Mouse (Mus musculus) intestine, embryonic 15.5 days (tissue): ENCODE results near the gene Kncn. TPM values are rescaled to one million over a fixed set of nuclear protein-coding genes. Genes with fewer than 3 reads are reported as not detected.
A peak's percentile ranks its signal among the peaks of the same experiment; 100 is the strongest.

ENCODE experiments used
- ATAC-seq: fragments of 200-750 bp; cut with Nextera tagmentation; 2 replicates; pipeline ENCODE4 v1.8.0; 2017; ENCODE audit warnings: moderate TSS enrichment, moderate library complexity
- H3K27ac ChIP-seq: fragments of 300-500 bp; sonication (generic); 2 replicates; pipeline ENCODE4 v1.5.1; 2015; ENCODE audit warnings: mild to moderate bottlenecking, inconsistent platforms
- H3K27me3 ChIP-seq: fragments of 300-500 bp; sonication (generic); replicated peaks from 2 replicates; pipeline ENCODE4 v1.6.1; 2015; ENCODE audit warnings: inconsistent platforms
- H3K36me3 ChIP-seq: fragments of 300-500 bp; sonication (generic); 2 replicates; pipeline ENCODE4 v1.6.1; 2015; ENCODE audit warnings: inconsistent platforms
- H3K4me1 ChIP-seq: fragments of 300-500 bp; sonication (generic); replicated peaks from 2 replicates; pipeline ENCODE4 v1.6.1; 2015; ENCODE audit warnings: inconsistent platforms
- H3K4me2 ChIP-seq: fragments of 300-500 bp; sonication (generic); replicated peaks from 2 replicates; pipeline ENCODE4 v1.6.1; 2015; ENCODE audit warnings: mild to moderate bottlenecking, inconsistent platforms
- H3K4me3 ChIP-seq: fragments of 300-500 bp; sonication (generic); replicated peaks from 2 replicates; pipeline ENCODE4 v1.5.1; 2015; ENCODE audit warnings: inconsistent platforms
- H3K9ac ChIP-seq: fragments of 300-500 bp; sonication (generic); 2 replicates; pipeline ENCODE4 v1.6.1; 2015; ENCODE audit warnings: inconsistent platforms
- H3K9me3 ChIP-seq: fragments of 300-500 bp; sonication (generic); 2 replicates; pipeline ENCODE4 v1.6.1; 2016; ENCODE audit warnings: inconsistent platforms
- WGBS: fragments of 180-500 bp; shearing (Covaris S2); methylation state at CpG from one replicate; pipeline ENCODE4 v1.1.7; 2015; 5-methylcytosine and 5-hydroxymethylcytosine counted together
- polyA plus RNA-seq: library from polyadenylated mRNA; unstranded; fragments of >200 nt; fragmentation: Nextera tagmentation; extraction: Ambion mirVana; gene quantifications from 2 replicates; pipeline ENCODE4 v1.2.1, GENCODE M21; 2015

The Kncn gene
- polyA plus RNA-seq = not detected in 2 replicates

- Histone ChIP-seq H3K4me1 (no peaks in the 10 kb centered on the region), H3K9me3 (no peaks in the 10 kb centered on the region), H3K36me3 (no peaks in the 10 kb centered on the region), H3K4me2 (no peak within 1 kb of the TSS), H3K4me3 (no peak within 1 kb of the TSS), H3K27ac (no peak within 1 kb of the TSS), H3K9ac (no peak within 1 kb of the TSS), H3K27me3 (0 out of 2 replicates have a peak, but pooled peaks cover 2% of the 10 kb centered on the region)
- no peak for ATAC-seq
- 76% methylated on average over 6 of the region's 6 CpGs for WGBS
These were observed at the start of gene Kncn for GRCm38 (mm10) chr4:115884022-115884421. TSS of gene Kncn (plus strand) at chr4:115884400.

- H3K4me1 ChIP-seq = peaks cover 7% of the 10 kb centered on the region; the same call in 1 of the 2 replicates
- H3K4me2 ChIP-seq = no peak overlapping the region
- no peaks in the 10 kb centered on the region for H3K9me3 ChIP-seq
- WGBS = 83% methylated on average over 2 of the region's 2 CpGs
- no peak overlapping the region for H3K9ac ChIP-seq
- no peak for ATAC-seq
- H3K4me3 ChIP-seq = no peak overlapping the region
- H3K27ac ChIP-seq = no peak overlapping the region
- H3K27me3 ChIP-seq = no peaks in the 10 kb centered on the region
- H3K36me3 ChIP-seq = peaks cover 14% of the 10 kb centered on the region
These were observed 48.6 kb upstream of the Kncn start for GRCm38 (mm10) chr4:115835576-115835975.

- Histone ChIP-seq H3K9ac (no peak overlapping the region), H3K27ac (no peak overlapping the region), H3K4me2 (peak overlapping the region; percentile 76), H3K27me3 (no peaks in the 10 kb centered on the region), H3K36me3 (peaks cover 3% of the 10 kb centered on the region), H3K4me3 (no peak overlapping the region), H3K4me1 (peaks cover 5% of the 10 kb centered on the region; the same call in 1 of the 2 replicates), H3K9me3 (no peaks in the 10 kb centered on the region)
- 78% methylated on average over 4 of the region's 4 CpGs for whole genome bisulfite sequencing
- no peak for ATAC-seq
These were observed 46.0 kb upstream of the Kncn start for GRCm38 (mm10) chr4:115838196-115838595.

- H3K36me3 ChIP-seq = peaks cover 3% of the 10 kb centered on the region
- peak within 1 kb of the TSS; percentile 75 for H3K4me3 ChIP-seq
- 1% methylated on average over 51 of the region's 51 CpGs for WGBS
- no peaks in the 10 kb centered on the region for H3K27me3 ChIP-seq
- H3K9me3 ChIP-seq = no peaks in the 10 kb centered on the region
- H3K27ac ChIP-seq = peak within 1 kb of the TSS; percentile 44; the same call in 1 of the 2 replicates
- peak within 1 kb of the TSS; percentile 76 for H3K4me2 ChIP-seq
- peak within 1 kb of the TSS; percentile 73 for H3K9ac ChIP-seq
- peak; percentile 97 for ATAC-seq
- peaks cover 5% of the 10 kb centered on the region; the same call in 1 of the 2 replicates for H3K4me1 ChIP-seq
These were observed 45.2 kb upstream of the Kncn start, which contains the start of gene Mknk1 for GRCm38 (mm10) chr4:115838696-115839641. TSS of gene Mknk1 (plus strand) at chr4:115839198.

- 46% methylated on average over 4 of the region's 4 CpGs for WGBS
- H3K4me3 ChIP-seq = peak overlapping the region; percentile 75
- H3K9ac ChIP-seq = no peak overlapping the region
- H3K36me3 ChIP-seq = no peaks in the 10 kb centered on the region
- no peak overlapping the region for H3K27ac ChIP-seq
- H3K4me2 ChIP-seq = peak overlapping the region; percentile 76
- ATAC-seq = no peak
- H3K4me1 ChIP-seq = peaks cover 5% of the 10 kb centered on the region; the same call in 1 of the 2 replicates
- H3K27me3 ChIP-seq = no peaks in the 10 kb centered on the region
- H3K9me3 ChIP-seq = no peaks in the 10 kb centered on the region
These were observed 44.2 kb upstream of the Kncn start for GRCm38 (mm10) chr4:115839956-115840355.

- 93% methylated on average over 4 of the region's 4 CpGs for WGBS
- Histone ChIP-seq H3K9ac (no peak overlapping the region), H3K4me3 (no peak overlapping the region), H3K27ac (no peak overlapping the region), H3K9me3 (no peaks in the 10 kb centered on the region), H3K36me3 (no peaks in the 10 kb centered on the region), H3K27me3 (no peaks in the 10 kb centered on the region), H3K4me1 (peaks cover 5% of the 10 kb centered on the region; the same call in 1 of the 2 replicates), H3K4me2 (no peak overlapping the region)
- no peak for ATAC-seq
These were observed 43.4 kb upstream of the Kncn start for GRCm38 (mm10) chr4:115840842-115841241.

- 0 out of 2 replicates have a peak, but pooled peaks cover 2% of the 10 kb centered on the region for H3K4me1 ChIP-seq
- ATAC-seq = no peak
- H3K27me3 ChIP-seq = no peaks in the 10 kb centered on the region
- H3K36me3 ChIP-seq = no peaks in the 10 kb centered on the region; the same call in 1 of the 2 replicates
- WGBS = 50% methylated on average over 2 of the region's 2 CpGs
- H3K9ac ChIP-seq = no peak overlapping the region
- no peak overlapping the region for H3K27ac ChIP-seq
- H3K9me3 ChIP-seq = no peaks in the 10 kb centered on the region
- H3K4me3 ChIP-seq = no peak overlapping the region
- H3K4me2 ChIP-seq = no peak overlapping the region
These were observed 37.5 kb upstream of the Kncn start for GRCm38 (mm10) chr4:115846656-115847055.

GRCm38 (mm10) chr4:115847377-115847776 lies 36.8 kb upstream of the Kncn start:
- H3K9ac ChIP-seq = no peak overlapping the region
- WGBS = 58% methylated on average over 5 of the region's 5 CpGs
- no peak overlapping the region for H3K4me3 ChIP-seq
- no peak overlapping the region for H3K4me2 ChIP-seq
- ATAC-seq = no peak
- H3K36me3 ChIP-seq = no peaks in the 10 kb centered on the region; the same call in 1 of the 2 replicates
- 0 out of 2 replicates have a peak, but pooled peaks cover 2% of the 10 kb centered on the region for H3K4me1 ChIP-seq
- H3K9me3 ChIP-seq = no peaks in the 10 kb centered on the region
- H3K27ac ChIP-seq = no peak overlapping the region
- H3K27me3 ChIP-seq = no peaks in the 10 kb centered on the region

GRCm38 (mm10) chr4:115848083-115848482 lies 36.1 kb upstream of the Kncn start:
- H3K27me3 ChIP-seq = no peaks in the 10 kb centered on the region
- H3K27ac ChIP-seq = no peak overlapping the region

GRCm38 (mm10) chr4:115848990-115849677 lies 35.1 kb upstream of the Kncn start:
- peak; percentile 94 for ATAC-seq
- no peak overlapping the region for H3K4me2 ChIP-seq
- no peak overlapping the region for H3K9ac ChIP-seq
- WGBS = 47% methylated on average over 8 of the region's 8 CpGs
- H3K4me1 ChIP-seq = 0 out of 2 replicates have a peak, but pooled peaks cover 2% of the 10 kb centered on the region
- no peaks in the 10 kb centered on the region for H3K9me3 ChIP-seq
- no peak overlapping the region for H3K27ac ChIP-seq
- H3K4me3 ChIP-seq = no peak overlapping the region
- H3K36me3 ChIP-seq = no peaks in the 10 kb centered on the region; the same call in 1 of the 2 replicates
- no peaks in the 10 kb centered on the region for H3K27me3 ChIP-seq

More at GRCm38 (mm10) chr4:115848083-115848482, 36.1 kb upstream of the Kncn start:
- H3K4me3 ChIP-seq = no peak overlapping the region
- H3K9ac ChIP-seq = no peak overlapping the region
- no peak overlapping the region for H3K4me2 ChIP-seq
- H3K9me3 ChIP-seq = no peaks in the 10 kb centered on the region
- H3K36me3 ChIP-seq = no peaks in the 10 kb centered on the region; the same call in 1 of the 2 replicates
- 88% methylated on average over 1 of the region's 1 CpGs for WGBS
- no peak for ATAC-seq
- H3K4me1 ChIP-seq = 0 out of 2 replicates have a peak, but pooled peaks cover 2% of the 10 kb centered on the region

GRCm38 (mm10) chr4:115850111-115850510 lies 34.1 kb upstream of the Kncn start:
- H3K9ac ChIP-seq = no peak overlapping the region
- no peak overlapping the region for H3K27ac ChIP-seq
- H3K9me3 ChIP-seq = no peaks in the 10 kb centered on the region
- no peaks in the 10 kb centered on the region; the same call in 1 of the 2 replicates for H3K36me3 ChIP-seq
- H3K27me3 ChIP-seq = no peaks in the 10 kb centered on the region
- whole genome bisulfite sequencing = 79% methylated on average over 2 of the region's 2 CpGs
- H3K4me2 ChIP-seq = no peak overlapping the region
- H3K4me1 ChIP-seq = 0 out of 2 replicates have a peak, but pooled peaks cover 2% of the 10 kb centered on the region
- ATAC-seq = no peak
- no peak overlapping the region for H3K4me3 ChIP-seq

GRCm38 (mm10) chr4:115850631-115851030 lies 33.6 kb upstream of the Kncn start:
- 39% methylated on average over 2 of the region's 2 CpGs for WGBS
- Histone ChIP-seq H3K4me1 (0 out of 2 replicates have a peak, but pooled peaks cover 2% of the 10 kb centered on the region), H3K36me3 (no peaks in the 10 kb centered on the region; the same call in 1 of the 2 replicates), H3K4me3 (no peak overlapping the region), H3K27ac (no peak overlapping the region), H3K27me3 (no peaks in the 10 kb centered on the region), H3K9me3 (no peaks in the 10 kb centered on the region), H3K4me2 (no peak overlapping the region), H3K9ac (no peak overlapping the region)
- ATAC-seq = no peak
